Mouse (Mus musculus) limb, embryonic 11.5 days (tissue): ENCODE results near the gene Ywhae. TPM values are rescaled to one million over a fixed set of nuclear protein-coding genes. Genes with fewer than 3 reads are reported as not detected.
"Not testable (repeated sequence)": the region's sequence is repeated elsewhere in the genome, so short reads cannot be mapped to it uniquely, and the experiment has no call there.

Experiments
- ATAC-seq: fragments of 200-750 bp; cut with Nextera tagmentation; 2 replicates; pipeline ENCODE4 v1.8.0; 2017; ENCODE audit warnings: low read depth; ENCODE audit not compliant: insufficient number of reproducible peaks, low FRiP score, low TSS enrichment
- DNase-seq: peaks from one replicate; pipeline ENCODE4 v3.0.0-alpha.2; 2015; ENCODE audit warnings: low spot score
- H3K27ac ChIP-seq: fragments of 300-500 bp; sonication (generic); replicated peaks from 2 replicates; pipeline ENCODE4 v1.5.1; 2014; ENCODE audit warnings: low read depth, mild to moderate bottlenecking, low read length
- H3K27me3 ChIP-seq: fragments of 300-500 bp; sonication (generic); 2 replicates; pipeline ENCODE4 v1.6.1; 2014; ENCODE audit warnings: mild to moderate bottlenecking, low read length, mixed read lengths; ENCODE audit not compliant: control insufficient read depth, insufficient read depth
- H3K36me3 ChIP-seq: fragments of 300-500 bp; sonication (generic); 2 replicates; pipeline ENCODE4 v1.6.1; 2014; ENCODE audit warnings: mild to moderate bottlenecking, low read length, moderate library complexity, mixed read lengths; ENCODE audit not compliant: control insufficient read depth, insufficient read depth
- H3K4me1 ChIP-seq: fragments of 300-500 bp; sonication (generic); 2 replicates; pipeline ENCODE4 v1.6.1; 2014; ENCODE audit warnings: low read length, mixed read lengths; ENCODE audit not compliant: control insufficient read depth, insufficient read depth
- H3K4me2 ChIP-seq: fragments of 300-500 bp; sonication (generic); 2 replicates; pipeline ENCODE4 v1.6.1; 2014; ENCODE audit warnings: low read depth, mild to moderate bottlenecking, moderate library complexity; ENCODE audit not compliant: severe bottlenecking
- H3K4me3 ChIP-seq: fragments of 300-500 bp; sonication (generic); 2 replicates; pipeline ENCODE4 v1.5.1; 2014; ENCODE audit warnings: low read depth, low read length
- H3K9ac ChIP-seq: fragments of 300-500 bp; sonication (generic); 2 replicates; pipeline ENCODE4 v1.6.1; 2014; ENCODE audit warnings: mild to moderate bottlenecking, low read length
- H3K9me3 ChIP-seq: fragments of 300-500 bp; sonication (generic); 2 replicates; pipeline ENCODE4 v1.6.1; 2016; ENCODE audit warnings: low read length; ENCODE audit not compliant: control insufficient read depth
- WGBS: fragments of 180-500 bp; shearing (Covaris S2); extraction: QIAGEN DNeasy Blood & Tissue Kit; methylation state at CpG from one replicate; pipeline ENCODE4 v1.1.7; 2014; 5-methylcytosine and 5-hydroxymethylcytosine counted together
- polyA plus RNA-seq: library from polyadenylated mRNA; unstranded; fragments of >200 nt; fragmentation: Nextera tagmentation; extraction: Ambion mirVana; gene quantifications from 2 replicates; pipeline ENCODE4 v1.2.1, GENCODE M21; 2014

Gene Ywhae
- polyA plus RNA-seq, 1 experiment from 2014 or later, result 1,356 TPM

- not testable (repeated sequence) for H3K9ac ChIP-seq, H3K9me3 ChIP-seq, H3K27ac ChIP-seq, DNase-seq, H3K4me2 ChIP-seq, H3K27me3 ChIP-seq, H3K4me3 ChIP-seq, H3K4me1 ChIP-seq, ATAC-seq
- 94% methylated on average over 3 of the region's 3 CpGs for WGBS
- peaks cover 26% of the 10 kb centered on the region for H3K36me3 ChIP-seq
These were observed 35.2 kb upstream of the Ywhae start for GRCm38 (mm10) chr11:75697464-75697863.

- Histone ChIP-seq H3K27ac (no peak overlapping the region), H3K4me1 (no peaks in the 10 kb centered on the region), H3K27me3 (no peaks in the 10 kb centered on the region), H3K36me3 (peaks cover 20% of the 10 kb centered on the region), H3K9me3 (no peaks in the 10 kb centered on the region), H3K9ac (no peak overlapping the region), H3K4me2 (no peak overlapping the region), H3K4me3 (no peak overlapping the region)
- no peak for DNase-seq
- no peak for ATAC-seq
- WGBS, result 94% methylated on average over 5 of the region's 5 CpGs
These were observed 32.1 kb upstream of the Ywhae start for GRCm38 (mm10) chr11:75700557-75700956.

GRCm38 (mm10) chr11:75702761-75703160 is 29.9 kb upstream of the Ywhae start:
- WGBS, result 95% methylated on average over 6 of the region's 6 CpGs
- Histone ChIP-seq H3K4me1 (no peaks in the 10 kb centered on the region), H3K4me2 (no peak overlapping the region), H3K9ac (no peak overlapping the region), H3K4me3 (no peak overlapping the region), H3K27ac (no peak overlapping the region), H3K27me3 (no peaks in the 10 kb centered on the region), H3K9me3 (no peaks in the 10 kb centered on the region), H3K36me3 (peaks cover 17% of the 10 kb centered on the region)
- ATAC-seq (no peak), DNase-seq (no peak)

GRCm38 (mm10) chr11:75703748-75704147 is 28.9 kb upstream of the Ywhae start:
- no peak for ATAC-seq
- Histone ChIP-seq H3K36me3 (peaks cover 13% of the 10 kb centered on the region), H3K4me2 (no peak overlapping the region), H3K4me1 (no peaks in the 10 kb centered on the region), H3K27ac (no peak overlapping the region), H3K9me3 (no peaks in the 10 kb centered on the region), H3K4me3 (no peak overlapping the region), H3K27me3 (no peaks in the 10 kb centered on the region), H3K9ac (no peak overlapping the region)
- DNase-seq, result no peak
- WGBS, result 89% methylated on average over 2 of the region's 2 CpGs

GRCm38 (mm10) chr11:75713949-75714348 is 18.7 kb upstream of the Ywhae start:
- DNase-seq (no peak), ATAC-seq (no peak)
- H3K4me3 ChIP-seq, result no peak overlapping the region
- H3K27me3 ChIP-seq, result no peaks in the 10 kb centered on the region
- H3K36me3 ChIP-seq, result no peaks in the 10 kb centered on the region
- H3K27ac ChIP-seq, result no peak overlapping the region
- H3K4me2 ChIP-seq, result no peak overlapping the region
- no peaks in the 10 kb centered on the region for H3K9me3 ChIP-seq
- no peaks in the 10 kb centered on the region for H3K4me1 ChIP-seq
- 84% methylated on average over 1 of the region's 1 CpGs for WGBS
- no peak overlapping the region for H3K9ac ChIP-seq

- DNase-seq (no peak), ATAC-seq (no peak)
- Histone ChIP-seq H3K9ac (no peak overlapping the region), H3K4me2 (no peak overlapping the region), H3K36me3 (no peaks in the 10 kb centered on the region), H3K27ac (no peak overlapping the region), H3K27me3 (no peaks in the 10 kb centered on the region), H3K4me3 (no peak overlapping the region), H3K9me3 (no peaks in the 10 kb centered on the region), H3K4me1 (no peaks in the 10 kb centered on the region)
- 28% methylated on average over 12 of the region's 12 CpGs for WGBS
These were observed 17.1 kb upstream of the Ywhae start for GRCm38 (mm10) chr11:75715556-75715955.

GRCm38 (mm10) chr11:75716661-75717325 is 15.9 kb upstream of the Ywhae start:
- no peak overlapping the region for H3K9ac ChIP-seq
- WGBS, result 88% methylated on average over 8 of the region's 8 CpGs
- no peaks in the 10 kb centered on the region for H3K9me3 ChIP-seq
- H3K4me2 ChIP-seq, result no peak overlapping the region
- DNase-seq, result no peak
- no peak overlapping the region for H3K27ac ChIP-seq
- no peaks in the 10 kb centered on the region for H3K36me3 ChIP-seq
- no peaks in the 10 kb centered on the region for H3K27me3 ChIP-seq
- no peak for ATAC-seq
- no peak overlapping the region for H3K4me3 ChIP-seq
- no peaks in the 10 kb centered on the region for H3K4me1 ChIP-seq

GRCm38 (mm10) chr11:75722339-75722738 is 10.3 kb upstream of the Ywhae start:
- no peak for ATAC-seq

GRCm38 (mm10) chr11:75727168-75727567 is 5.5 kb upstream of the Ywhae start:
- H3K4me2 ChIP-seq, result no peak overlapping the region
- no peak for ATAC-seq
- H3K4me3 ChIP-seq, result no peak overlapping the region
- no peak for DNase-seq
- 73% methylated on average over 2 of the region's 2 CpGs for WGBS
- no peaks in the 10 kb centered on the region for H3K27me3 ChIP-seq
- no peak overlapping the region for H3K27ac ChIP-seq
- no peaks in the 10 kb centered on the region for H3K36me3 ChIP-seq
- no peaks in the 10 kb centered on the region for H3K4me1 ChIP-seq
- no peaks in the 10 kb centered on the region for H3K9me3 ChIP-seq
- H3K9ac ChIP-seq, result no peak overlapping the region

More at GRCm38 (mm10) chr11:75722339-75722738, 10.3 kb upstream of the Ywhae start:
- H3K4me3 ChIP-seq, result no peak overlapping the region
- H3K9me3 ChIP-seq, result no peaks in the 10 kb centered on the region
- H3K4me1 ChIP-seq, result no peaks in the 10 kb centered on the region
- H3K36me3 ChIP-seq, result no peaks in the 10 kb centered on the region
- H3K27me3 ChIP-seq, result no peaks in the 10 kb centered on the region
- DNase-seq, result no peak
- H3K4me2 ChIP-seq, result no peak overlapping the region
- no peak overlapping the region for H3K9ac ChIP-seq
- WGBS, result 49% methylated on average over 4 of the region's 4 CpGs
- H3K27ac ChIP-seq, result no peak overlapping the region
